Mouse (Mus musculus) 3T3-L1 (cell line): Measurements from ENCODE around the gene Ptchd4.
A peak's percentile ranks its signal among the peaks of the same experiment; 100 is the strongest.

ENCODE experiments used
- DNase-seq: peaks from one replicate; pipeline ENCODE4 v3.0.0-alpha.2; 2015; ENCODE audit warnings: low read depth, low spot score

Ptchd4 gene

GRCm38 (mm10) chr17:42315669-42316611 lies at the start of gene Ptchd4:
Gene Ptchd4, plus strand, starts transcription at chr17:42315947.
- peak; percentile 40 for DNase-seq

- no peak for DNase-seq
Observed at GRCm38 (mm10) chr17:42276861-42277260, 38.9 kb upstream of the Ptchd4 start.

GRCm38 (mm10) chr17:42284391-42284790 lies 31.4 kb upstream of the Ptchd4 start:
- no peak for DNase-seq

GRCm38 (mm10) chr17:42286255-42286654 lies 29.5 kb upstream of the Ptchd4 start:
- no peak for DNase-seq

- DNase-seq = no peak
Observed at GRCm38 (mm10) chr17:42290341-42290740, 25.4 kb upstream of the Ptchd4 start.

GRCm38 (mm10) chr17:42291793-42292192 lies 24.0 kb upstream of the Ptchd4 start:
- DNase-seq = no peak

- DNase-seq = peak; percentile 27
Observed at GRCm38 (mm10) chr17:42297986-42298385, 17.8 kb upstream of the Ptchd4 start.

- DNase-seq = no peak
Observed at GRCm38 (mm10) chr17:42299681-42300080, 16.1 kb upstream of the Ptchd4 start.

GRCm38 (mm10) chr17:42303062-42303577 lies 12.6 kb upstream of the Ptchd4 start:
- no peak for DNase-seq

GRCm38 (mm10) chr17:42304262-42304661 lies 11.5 kb upstream of the Ptchd4 start:
- DNase-seq = peak; percentile 46

GRCm38 (mm10) chr17:42307001-42307400 lies 8.7 kb upstream of the Ptchd4 start:
- no peak for DNase-seq

GRCm38 (mm10) chr17:42310136-42310535 lies 5.6 kb upstream of the Ptchd4 start:
- DNase-seq = peak; percentile 70

- DNase-seq = no peak
Observed at GRCm38 (mm10) chr17:42316612-42316982, 850 bp downstream of the Ptchd4 start.

- DNase-seq = no peak
Observed at GRCm38 (mm10) chr17:42335787-42336186, 20.0 kb downstream of the Ptchd4 start.

- no peak for DNase-seq
Observed at GRCm38 (mm10) chr17:42336571-42336970, 20.8 kb downstream of the Ptchd4 start.

- no peak for DNase-seq
Observed at GRCm38 (mm10) chr17:42346027-42346426, 30.3 kb downstream of the Ptchd4 start.

- DNase-seq = no peak
Observed at GRCm38 (mm10) chr17:42358481-42358880, 42.7 kb downstream of the Ptchd4 start.

GRCm38 (mm10) chr17:42363085-42363710 lies 47.5 kb downstream of the Ptchd4 start:
- no peak for DNase-seq

GRCm38 (mm10) chr17:42364716-42365115 lies 49.0 kb downstream of the Ptchd4 start:
- DNase-seq = no peak

GRCm38 (mm10) chr17:42374881-42375280 lies 59.1 kb downstream of the Ptchd4 start:
- no peak for DNase-seq

- no peak for DNase-seq
Observed at GRCm38 (mm10) chr17:42393086-42393485, 77.3 kb downstream of the Ptchd4 start.

GRCm38 (mm10) chr17:42395299-42395698 lies 79.6 kb downstream of the Ptchd4 start:
- no peak for DNase-seq

- no peak for DNase-seq
Observed at GRCm38 (mm10) chr17:42418449-42418848, 102.7 kb downstream of the Ptchd4 start.
